8 mouse cellular contexts compared by ENCODE assay signal in genomic region chr4:133015710-133016651, GRCm38 (mm10). TPM values are rescaled to one million over a fixed set of nuclear protein-coding genes. Genes with fewer than 3 reads are reported as not detected.
DNase-seq lines count a peak whose midpoint lies in the region; ATAC-seq and TF ChIP-seq lines count a peak whose summit lies in the region.

No protein-coding gene starts in this region.

- H3K27me3 ChIP-seq in kidney, adult 2 months (replicated peaks; ENCODE audit: control insufficient read depth, insufficient read depth, low read length): no peaks in the 10 kb centered on the region
- H3K27me3 ChIP-seq in forebrain, embryonic 15.5 days: no peaks in the 10 kb centered on the region; the same call in 1 of the 2 replicates
- H3K27me3 ChIP-seq in limb, embryonic 13.5 days: 0 out of 2 replicates have a peak, but pooled peaks cover under 1% of the 10 kb centered on the region

- DNase-seq in kidney, adult 2 months: no peak
- no peak for DNase-seq in kidney, adult 11 months
- peak; percentile 67 for DNase-seq in brain, adult 2 months (ENCODE audit: low read depth, low spot score)
- DNase-seq in ovary, adult 18-20 months (ENCODE audit: low spot score): no peak
- no peak for DNase-seq in right cerebral cortex, postnatal 4 days
- DNase-seq in adrenal gland, postnatal 36 days: no peak

- 0 out of 2 replicates have a peak overlapping the region, but pooled peaks have one; percentile 14 for H3K27ac ChIP-seq in kidney, adult 2 months (ENCODE audit: insufficient read depth, low read depth, low read length)
- H3K27ac ChIP-seq in forebrain, embryonic 15.5 days (replicated peaks): peak overlapping the region; percentile 98
- H3K27ac ChIP-seq in limb, embryonic 13.5 days: peak overlapping the region; percentile 66; the same call in 1 of the 2 replicates

- TF ChIP-seq CTCF in kidney, adult 2 months (conservative IDR thresholded peaks at IDR 0.05; ENCODE audit: insufficient read depth, insufficient read length, low read depth, low read length): no peak; the same call in 1 of the 2 replicates

- H3K4me2 ChIP-seq in forebrain, embryonic 15.5 days (replicated peaks): peak overlapping the region; percentile 94
- peak overlapping the region; percentile 98 for H3K4me2 ChIP-seq in limb, embryonic 13.5 days (replicated peaks)

- H3K36me3 ChIP-seq in kidney, adult 2 months (ENCODE audit: control insufficient read depth, insufficient read depth, low read length): no peaks in the 10 kb centered on the region
- H3K36me3 ChIP-seq in forebrain, embryonic 15.5 days: no peaks in the 10 kb centered on the region
- H3K36me3 ChIP-seq in limb, embryonic 13.5 days: peaks cover 9% of the 10 kb centered on the region

- H3K4me1 ChIP-seq in kidney, adult 2 months (ENCODE audit: control insufficient read depth, insufficient read depth, low read length): peaks cover 25% of the 10 kb centered on the region
- H3K4me1 ChIP-seq in forebrain, embryonic 15.5 days: peaks cover 84% of the 10 kb centered on the region
- H3K4me1 ChIP-seq in limb, embryonic 13.5 days: peaks cover 81% of the 10 kb centered on the region

- no peak overlapping the region for H3K9ac ChIP-seq in forebrain, embryonic 15.5 days (replicated peaks)
- peak overlapping the region; percentile 53; the same call in 1 of the 2 replicates for H3K9ac ChIP-seq in limb, embryonic 13.5 days

- no peak for ATAC-seq in forebrain, embryonic 15.5 days (replicated peaks)
- no peak for ATAC-seq in limb, embryonic 13.5 days (ENCODE audit: low FRiP score, low read depth)

- H3K4me3 ChIP-seq in kidney, adult 2 months (ENCODE audit: insufficient read depth, low read depth, low read length): no peak overlapping the region
- H3K4me3 ChIP-seq in forebrain, embryonic 15.5 days: peak overlapping the region; percentile 98
- no peak overlapping the region for H3K4me3 ChIP-seq in limb, embryonic 13.5 days

- 31% methylated on average over 9 of the region's 9 CpGs for WGBS in kidney, adult 2 months
- 33% methylated on average over 9 of the region's 9 CpGs for WGBS in forebrain, embryonic 15.5 days
- WGBS in limb, embryonic 13.5 days: 35% methylated on average over 7 of the region's 9 CpGs

- no peaks in the 10 kb centered on the region for H3K9me3 ChIP-seq in forebrain, embryonic 15.5 days
- H3K9me3 ChIP-seq in limb, embryonic 13.5 days: no peaks in the 10 kb centered on the region

- no peak for TF ChIP-seq POLR2A in kidney, adult 2 months (IDR thresholded peaks at IDR 0.05; ENCODE audit: low read depth, low read length)

RNA-seq across cellular contexts. Expression of gene Ahdc1, which starts 4.9 kb away (rescaled TPM):
- 22.2 and 23.3 TPM in 2 replicates for polyA plus RNA-seq in kidney, adult 2 months (2012; rRNA removed)
- 14.2 and 17.0 TPM in 2 replicates for polyA plus RNA-seq in forebrain, embryonic 15.5 days (2015; fragmentation: Nextera tagmentation; extraction: Ambion mirVana)
- polyA plus RNA-seq in limb, embryonic 13.5 days (2015; fragmentation: Nextera tagmentation; extraction: Ambion mirVana): 11.3 and 11.5 TPM in 2 replicates
- 10 to 100 TPM; 63.7 to 74.1 TPM for total RNA-seq in adrenal gland, postnatal 36 days (2021)

RNA-seq across cellular contexts. Expression of gene Fgr, which starts 42.1 kb away (rescaled TPM):
- 1.8 and 2.5 TPM in 2 replicates for polyA plus RNA-seq in kidney, adult 2 months (2012; rRNA removed)
- 0.06 TPM in 1 of 2 replicates, not detected in the other for polyA plus RNA-seq in forebrain, embryonic 15.5 days (2015; fragmentation: Nextera tagmentation; extraction: Ambion mirVana)
- polyA plus RNA-seq in limb, embryonic 13.5 days (2015; fragmentation: Nextera tagmentation; extraction: Ambion mirVana): 0.19 and 0.26 TPM in 2 replicates
- under 1 TPM; 0.30 to 0.40 TPM for total RNA-seq in adrenal gland, postnatal 36 days (2021)

Comparison
In these comparisons a context has a peak if more than half of its experiments do, and no peak if none do; other contexts are left out.
1. H3K27ac ChIP-seq: peak in every context shown above with its lines; median percentile 98 in forebrain, embryonic 15.5 days; 66 in limb, embryonic 13.5 days; 14 in kidney, adult 2 months.